Mouse (Mus musculus) embryonic facial prominence, embryonic 14.5 days (tissue): ENCODE measurements at regions not wholly inside any gene's neighbourhood (a gene's known extent, or its start where the extent isn't known, plus 50 kb on each side); places are given as distances from the start of the nearest gene placed in this dataset.

Experiments used
- ATAC-seq: fragments of 200-750 bp; cut with Nextera tagmentation; 2 replicates; pipeline ENCODE4 v1.8.0; 2017; ENCODE audit warnings: low read depth, moderate number of reproducible peaks, moderate TSS enrichment
- DNase-seq: peaks from one replicate; pipeline ENCODE4 v3.0.0-alpha.2; 2015; ENCODE audit warnings: low spot score
- H3K27ac ChIP-seq: fragments of 300-500 bp; sonication (generic); replicated peaks from 2 replicates; pipeline ENCODE4 v1.5.1; 2014; ENCODE audit warnings: low read depth, mild to moderate bottlenecking, low read length, moderate library complexity
- H3K27me3 ChIP-seq: fragments of 300-500 bp; sonication (generic); replicated peaks from 2 replicates; pipeline ENCODE4 v1.6.1; 2014; ENCODE audit warnings: low read length; ENCODE audit not compliant: control insufficient read depth, insufficient read depth
- H3K36me3 ChIP-seq: fragments of 300-500 bp; sonication (generic); 2 replicates; pipeline ENCODE4 v1.6.1; 2014; ENCODE audit warnings: low read length, mixed read lengths; ENCODE audit not compliant: control insufficient read depth, insufficient read depth
- H3K4me1 ChIP-seq: fragments of 300-500 bp; sonication (generic); 2 replicates; pipeline ENCODE4 v1.6.1; 2014; ENCODE audit warnings: antibody characterized with exemption, low read length; ENCODE audit not compliant: control insufficient read depth, insufficient read depth
- H3K4me2 ChIP-seq: fragments of 300-500 bp; sonication (generic); 2 replicates; pipeline ENCODE4 v1.6.1; 2014; ENCODE audit warnings: low read depth, mild to moderate bottlenecking, low read length, moderate library complexity, mixed read lengths
- H3K4me3 ChIP-seq: fragments of 300-500 bp; sonication (generic); 2 replicates; pipeline ENCODE4 v1.5.1; 2014; ENCODE audit warnings: low read depth, mild to moderate bottlenecking, low read length
- H3K9ac ChIP-seq: fragments of 300-500 bp; sonication (generic); 2 replicates; pipeline ENCODE4 v1.6.1; 2014; ENCODE audit warnings: low read depth, mild to moderate bottlenecking, low read length, moderate library complexity, mixed read lengths
- H3K9me3 ChIP-seq: fragments of 300-500 bp; sonication (generic); 2 replicates; pipeline ENCODE4 v1.6.1; 2016; ENCODE audit warnings: low read length; ENCODE audit not compliant: control insufficient read depth
- WGBS: fragments of 180-500 bp; shearing (Covaris S2); extraction: QIAGEN DNeasy Blood & Tissue Kit; methylation state at CpG from one replicate; pipeline ENCODE4 v1.1.7; 2014; 5-methylcytosine and 5-hydroxymethylcytosine counted together

DNA sequence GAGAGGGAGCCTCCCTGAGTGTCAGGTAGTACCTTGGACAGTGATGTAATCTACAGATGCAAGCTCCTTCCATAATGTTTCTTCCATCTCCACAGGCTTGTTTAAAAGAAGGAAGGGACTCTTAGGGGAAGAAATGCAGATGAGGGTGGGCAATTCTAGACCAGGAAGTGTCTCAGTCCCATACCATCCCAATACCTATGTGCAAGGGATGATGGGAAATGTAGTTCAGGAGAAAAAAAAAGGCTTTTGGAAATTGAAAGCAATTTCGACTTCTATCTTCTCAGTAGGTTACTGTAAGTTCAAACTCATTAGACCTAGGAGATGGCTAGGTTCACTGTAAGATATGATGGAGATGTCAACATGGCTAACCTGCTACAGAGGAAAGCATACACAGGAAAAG is 68.3 kb downstream of the Cd83 start:
- no peak overlapping the region for H3K9ac ChIP-seq
- H3K36me3 ChIP-seq = no peaks in the 10 kb centered on the region
- ATAC-seq (no peak), DNase-seq (no peak)
- H3K4me2 ChIP-seq = no peak overlapping the region
- no peak overlapping the region for H3K4me3 ChIP-seq
- no peaks in the 10 kb centered on the region for H3K4me1 ChIP-seq
- no peaks in the 10 kb centered on the region for H3K27me3 ChIP-seq
- 68% methylated on average over 1 of the region's 1 CpGs for WGBS
- no peaks in the 10 kb centered on the region for H3K9me3 ChIP-seq
- H3K27ac ChIP-seq = no peak overlapping the region

DNA sequence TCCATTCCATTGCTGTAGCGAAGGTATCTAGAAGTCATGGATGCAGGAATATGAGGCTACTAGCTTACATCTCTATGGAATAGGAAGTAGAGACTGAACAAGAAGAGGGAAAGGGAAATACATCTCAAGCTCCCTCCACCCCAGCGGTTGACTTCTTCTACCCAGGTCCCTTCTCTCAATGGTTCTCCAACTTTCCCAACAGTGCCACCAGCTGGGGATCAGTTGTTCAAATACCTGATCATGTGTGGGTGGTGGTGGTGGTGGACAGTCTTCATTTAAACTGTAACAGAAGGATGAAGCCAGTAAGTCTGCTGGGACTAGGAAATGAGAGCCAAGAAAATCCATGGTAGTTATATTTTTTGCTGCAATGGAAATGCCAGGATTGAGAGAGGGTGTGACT is 70.4 kb downstream of the Cd83 start:
- Histone ChIP-seq H3K4me2 (no peak overlapping the region), H3K27me3 (no peaks in the 10 kb centered on the region), H3K4me3 (no peak overlapping the region), H3K27ac (no peak overlapping the region), H3K9ac (no peak overlapping the region), H3K36me3 (no peaks in the 10 kb centered on the region), H3K9me3 (no peaks in the 10 kb centered on the region), H3K4me1 (no peaks in the 10 kb centered on the region)
- 93% methylated on average over 2 of the region's 2 CpGs for WGBS
- no peak for DNase-seq
- ATAC-seq = no peak

DNA sequence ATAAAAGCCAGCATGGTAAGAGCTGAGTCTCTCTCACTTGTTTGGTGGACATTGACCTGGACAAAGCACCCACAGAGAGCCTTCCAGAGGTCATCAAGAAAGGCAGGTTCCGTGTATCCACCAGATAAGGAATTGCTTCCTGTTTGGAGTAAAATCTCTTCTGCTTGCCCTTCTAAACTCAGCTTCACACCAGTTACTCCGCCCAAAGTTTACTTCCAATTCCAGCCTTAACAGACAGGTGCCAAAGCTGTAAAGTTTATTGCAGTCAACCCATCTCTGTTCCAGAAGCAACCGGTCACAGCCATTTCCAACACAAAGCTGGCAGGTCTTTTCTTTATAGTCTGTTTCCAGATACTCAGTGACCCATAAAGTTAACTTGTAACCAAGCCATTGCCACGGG is 76.4 kb downstream of the Cd83 start:
- Histone ChIP-seq H3K4me1 (peaks cover 20% of the 10 kb centered on the region), H3K4me3 (no peak overlapping the region), H3K4me2 (no peak overlapping the region), H3K27ac (no peak overlapping the region), H3K27me3 (no peaks in the 10 kb centered on the region), H3K9me3 (no peaks in the 10 kb centered on the region), H3K9ac (no peak overlapping the region), H3K36me3 (no peaks in the 10 kb centered on the region)
- DNase-seq = no peak
- 66% methylated on average over 4 of the region's 4 CpGs for WGBS
- ATAC-seq = no peak

DNA sequence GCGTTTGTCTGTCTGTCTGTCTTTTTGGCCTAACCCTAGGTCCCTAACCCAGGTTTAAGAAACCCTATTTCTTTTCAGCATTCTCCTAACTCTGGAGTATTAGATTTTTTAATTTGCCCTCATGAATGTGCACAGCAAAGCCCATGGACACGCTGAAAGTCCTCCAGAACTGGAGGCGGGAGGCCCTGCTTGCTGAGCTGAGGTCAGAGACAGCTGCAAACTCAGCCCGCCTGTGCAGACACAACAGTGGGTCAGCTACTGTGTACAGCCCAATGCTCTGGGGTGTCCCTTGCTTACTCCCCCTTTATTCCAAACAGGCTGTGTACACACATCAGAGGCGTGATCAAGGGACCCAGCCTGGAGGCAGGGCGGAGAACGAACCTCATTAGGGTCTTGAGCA is 76.8 kb downstream of the Cd83 start:
- 79% methylated on average over 7 of the region's 7 CpGs for WGBS
- no peak overlapping the region for H3K9ac ChIP-seq
- no peak overlapping the region for H3K27ac ChIP-seq
- no peak overlapping the region for H3K4me2 ChIP-seq
- no peaks in the 10 kb centered on the region for H3K9me3 ChIP-seq
- no peak for DNase-seq
- peaks cover 20% of the 10 kb centered on the region for H3K4me1 ChIP-seq
- H3K36me3 ChIP-seq = no peaks in the 10 kb centered on the region
- no peaks in the 10 kb centered on the region for H3K27me3 ChIP-seq
- ATAC-seq = no peak
- no peak overlapping the region for H3K4me3 ChIP-seq

DNA sequence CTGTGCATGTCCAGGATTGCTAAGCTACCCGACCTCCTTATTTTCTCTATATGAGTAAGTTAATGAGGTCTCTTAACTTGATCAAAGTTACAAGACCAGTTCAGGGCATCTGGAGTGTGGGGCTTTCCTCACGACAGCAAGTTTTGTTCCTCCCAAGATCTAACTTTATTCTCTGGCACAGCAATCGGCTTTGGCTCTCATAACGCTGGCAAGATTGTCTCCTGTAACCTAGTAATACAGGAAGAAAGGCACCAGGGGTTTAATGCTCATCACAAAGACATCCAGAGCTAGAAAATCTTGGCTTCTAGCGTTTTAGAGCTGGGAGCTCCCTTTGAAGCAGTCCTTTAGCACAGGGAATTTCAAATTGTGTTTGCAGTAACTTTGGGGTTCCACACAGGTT is 77.5 kb downstream of the Cd83 start:
- peaks cover 20% of the 10 kb centered on the region for H3K4me1 ChIP-seq
- no peaks in the 10 kb centered on the region for H3K9me3 ChIP-seq
- ATAC-seq (no peak), DNase-seq (no peak)
- H3K4me3 ChIP-seq = no peak overlapping the region
- no peak overlapping the region for H3K27ac ChIP-seq
- H3K27me3 ChIP-seq = no peaks in the 10 kb centered on the region
- no peaks in the 10 kb centered on the region for H3K36me3 ChIP-seq
- WGBS = 70% methylated on average over 5 of the region's 5 CpGs
- no peak overlapping the region for H3K9ac ChIP-seq
- H3K4me2 ChIP-seq = no peak overlapping the region

DNA sequence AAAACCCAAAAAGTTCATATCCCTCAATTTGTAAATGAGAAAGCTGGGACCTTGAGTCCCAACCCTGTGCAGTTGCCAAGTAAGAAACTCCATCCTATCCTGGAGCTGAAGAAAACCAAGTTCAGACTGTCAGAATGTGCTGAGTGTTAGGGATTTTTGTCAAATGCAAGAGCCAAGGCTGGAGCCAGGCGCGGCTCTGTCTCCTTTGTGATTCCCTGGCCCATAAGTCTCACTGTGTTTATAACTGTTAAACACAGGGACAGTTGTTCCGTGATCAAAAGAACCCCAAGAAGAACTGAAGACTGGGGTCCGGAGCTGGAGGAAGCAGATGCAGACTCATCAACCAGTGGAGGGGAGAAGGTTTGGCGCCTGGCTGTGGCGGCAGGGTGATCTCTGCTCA is 78.0 kb downstream of the Cd83 start:
- peak; percentile 44 for DNase-seq
- H3K36me3 ChIP-seq = no peaks in the 10 kb centered on the region
- H3K4me3 ChIP-seq = no peak overlapping the region
- peaks cover 20% of the 10 kb centered on the region for H3K4me1 ChIP-seq
- WGBS = 65% methylated on average over 6 of the region's 6 CpGs
- H3K27me3 ChIP-seq = no peaks in the 10 kb centered on the region
- H3K4me2 ChIP-seq = no peak overlapping the region
- H3K9me3 ChIP-seq = no peaks in the 10 kb centered on the region
- no peak for ATAC-seq
- H3K27ac ChIP-seq = no peak overlapping the region
- H3K9ac ChIP-seq = no peak overlapping the region

DNA sequence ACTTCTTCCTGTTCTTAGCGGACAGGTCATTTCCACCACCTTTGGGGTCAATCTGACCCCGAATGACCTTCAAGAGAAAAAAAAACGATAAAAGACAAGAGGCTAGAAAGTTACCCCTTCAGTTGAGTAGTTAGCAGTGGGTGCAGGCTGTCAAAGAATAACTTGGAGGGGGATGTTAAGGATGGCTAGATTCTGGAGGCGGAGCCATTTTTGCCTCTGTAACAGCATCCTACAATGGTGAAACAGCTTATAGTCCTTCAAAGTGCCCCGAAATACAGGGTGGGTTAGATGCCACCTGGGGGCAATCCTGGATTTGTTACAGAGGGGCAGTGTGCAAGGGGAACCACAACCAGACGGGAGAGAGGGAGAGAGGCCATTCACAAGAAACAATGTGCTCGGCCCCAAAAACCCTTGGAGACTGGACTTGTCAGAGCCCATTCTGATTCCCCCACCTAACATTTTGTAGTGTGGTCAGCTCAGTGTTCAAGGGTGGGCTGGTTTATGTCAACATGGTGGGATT is 79.1 kb downstream of the Cd83 start:
- 74% methylated on average over 7 of the region's 7 CpGs for WGBS
- no peaks in the 10 kb centered on the region for H3K27me3 ChIP-seq
- H3K9ac ChIP-seq = no peak overlapping the region
- H3K27ac ChIP-seq = no peak overlapping the region
- no peak overlapping the region for H3K4me3 ChIP-seq
- H3K9me3 ChIP-seq = no peaks in the 10 kb centered on the region
- no peak for DNase-seq
- ATAC-seq = no peak
- no peak overlapping the region for H3K4me2 ChIP-seq
- peaks cover 20% of the 10 kb centered on the region for H3K4me1 ChIP-seq
- H3K36me3 ChIP-seq = no peaks in the 10 kb centered on the region

DNA sequence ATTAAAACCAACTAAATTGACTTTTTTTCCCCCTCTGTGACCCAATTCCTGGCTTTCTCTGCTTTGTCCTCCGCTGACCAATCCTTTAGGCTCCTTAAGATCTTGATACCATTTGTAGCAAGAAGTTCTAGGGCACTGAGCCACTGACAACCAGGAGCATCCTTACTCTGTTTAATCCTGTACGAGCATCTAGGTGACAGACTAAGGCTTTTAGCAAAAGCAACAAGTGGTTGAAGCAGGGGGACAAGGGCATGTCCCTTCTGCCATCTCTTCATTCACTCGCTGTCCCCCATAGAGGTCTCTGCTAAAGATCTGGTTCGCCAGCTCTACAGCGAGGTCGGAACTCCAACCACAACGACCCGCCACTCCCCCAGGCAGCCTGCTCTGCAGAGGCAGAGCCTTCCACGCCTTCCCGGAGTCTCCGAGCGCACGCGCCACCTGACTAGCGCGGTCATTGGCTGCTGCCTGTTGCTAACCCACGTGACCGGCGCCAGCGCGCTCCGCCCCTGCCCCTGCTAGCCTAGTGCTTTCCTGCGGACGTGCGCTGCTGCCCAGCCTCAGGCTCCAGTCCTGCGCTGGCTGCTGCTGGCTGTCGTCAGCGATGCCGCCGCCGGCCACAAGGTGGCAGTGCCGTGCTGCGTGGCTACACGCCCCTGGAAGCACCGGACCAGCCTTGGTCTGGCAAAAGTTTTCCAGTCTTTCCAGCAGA is 79.7 kb downstream of the Cd83 start:
- DNase-seq (peak; percentile 99), ATAC-seq (peak; percentile 100)
- H3K4me2 ChIP-seq = peak overlapping the region; percentile 70
- no peaks in the 10 kb centered on the region for H3K27me3 ChIP-seq
- H3K27ac ChIP-seq = peak overlapping the region; percentile 57
- H3K9me3 ChIP-seq = no peaks in the 10 kb centered on the region
- H3K4me1 ChIP-seq = peaks cover 20% of the 10 kb centered on the region
- peak overlapping the region; percentile 54 for H3K9ac ChIP-seq
- 2% methylated on average over 31 of the region's 35 CpGs for WGBS
- H3K36me3 ChIP-seq = no peaks in the 10 kb centered on the region
- H3K4me3 ChIP-seq = peak overlapping the region; percentile 41

DNA sequence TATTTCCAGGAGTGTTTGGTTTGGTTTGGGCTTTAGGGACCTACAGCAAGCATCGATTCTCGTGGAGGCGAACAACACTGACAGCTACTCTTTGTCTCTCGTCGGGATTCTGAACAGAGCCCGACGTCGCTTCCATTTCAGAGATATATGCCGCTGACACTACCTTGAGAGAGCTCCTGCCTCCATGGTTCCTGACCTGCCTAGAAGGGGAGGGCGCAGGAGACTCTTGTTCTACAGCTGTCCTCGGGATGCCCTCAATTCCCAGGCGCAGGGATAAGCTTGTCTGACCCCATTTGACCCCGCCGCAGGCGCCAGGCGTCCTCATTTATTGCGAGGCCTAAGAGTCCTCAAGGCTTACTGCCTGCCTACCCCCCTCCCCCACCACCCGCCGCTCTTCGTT is 80.5 kb downstream of the Cd83 start:
- peak overlapping the region; percentile 54 for H3K9ac ChIP-seq
- no peaks in the 10 kb centered on the region for H3K9me3 ChIP-seq
- peak; percentile 10 for ATAC-seq
- H3K27me3 ChIP-seq = no peaks in the 10 kb centered on the region
- H3K4me1 ChIP-seq = peaks cover 20% of the 10 kb centered on the region
- peak overlapping the region; percentile 57 for H3K27ac ChIP-seq
- WGBS = 2% methylated on average over 19 of the region's 20 CpGs
- H3K4me3 ChIP-seq = peak overlapping the region; percentile 41
- H3K4me2 ChIP-seq = peak overlapping the region; percentile 70
- no peak for DNase-seq
- H3K36me3 ChIP-seq = no peaks in the 10 kb centered on the region
